Mouse (Mus musculus): Measurements from ENCODE around the gene Tspan18. TPM values are rescaled to one million over a fixed set of nuclear protein-coding genes. Genes with fewer than 3 reads are reported as not detected.

The Tspan18 gene
- polyA plus RNA-seq, 1 experiment: 163 TPM

DNA sequence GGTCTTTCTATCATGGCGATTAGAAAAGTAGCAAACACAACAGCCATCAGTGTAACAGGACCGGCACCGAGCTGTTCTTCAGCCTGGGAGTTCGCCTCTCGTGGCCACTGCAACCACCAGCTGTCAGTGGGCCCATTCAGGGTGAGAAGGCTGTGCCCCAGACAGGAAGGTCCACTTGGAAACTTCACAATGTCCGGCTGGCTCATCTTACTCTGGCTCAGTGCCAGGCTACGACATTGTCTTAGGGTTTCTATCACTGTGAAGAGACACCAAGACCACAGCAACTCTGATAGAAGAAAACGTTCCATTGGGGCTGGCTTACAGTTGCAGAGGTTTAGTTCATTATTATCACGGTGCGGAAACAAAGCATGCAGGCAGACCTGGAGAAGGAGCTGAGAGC lies 45.1 kb downstream of the Tspan18 start:
- Histone ChIP-seq H3K4me1 (ENCODE audit: control insufficient read depth, insufficient read depth, insufficient read length, low read length) (peaks cover 26% of the 10 kb centered on the region), H3K4me3 (ENCODE audit: insufficient read depth, low read depth, low read length) (no peak overlapping the region), H3K27ac (replicated peaks; ENCODE audit: low read depth, low read length) (no peak overlapping the region)

DNA sequence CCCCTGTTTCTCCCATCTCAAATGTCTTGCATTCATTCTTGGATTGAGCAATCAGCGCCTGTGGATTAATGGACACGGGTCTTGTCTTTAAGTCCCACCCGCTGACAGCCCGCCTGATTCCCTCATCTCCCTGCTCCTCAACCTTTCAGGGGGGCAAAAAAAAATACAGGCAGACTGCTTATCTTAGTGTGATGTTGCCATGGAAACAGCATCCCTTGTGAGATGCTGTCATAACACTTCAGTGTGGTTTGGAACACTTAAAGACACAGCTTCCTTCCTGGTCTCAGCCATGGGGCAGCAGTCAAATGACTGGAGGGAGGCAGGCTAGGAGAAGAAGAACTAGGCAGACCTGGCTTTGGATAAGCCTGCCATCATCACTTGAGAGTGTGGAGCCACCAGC lies 47.0 kb downstream of the Tspan18 start:
- Histone ChIP-seq H3K4me1 (ENCODE audit: control insufficient read depth, insufficient read depth, insufficient read length, low read length) (peaks cover 33% of the 10 kb centered on the region), H3K27ac (replicated peaks; ENCODE audit: low read depth, low read length) (no peak overlapping the region), H3K4me3 (ENCODE audit: insufficient read depth, low read depth, low read length) (no peak overlapping the region)

DNA sequence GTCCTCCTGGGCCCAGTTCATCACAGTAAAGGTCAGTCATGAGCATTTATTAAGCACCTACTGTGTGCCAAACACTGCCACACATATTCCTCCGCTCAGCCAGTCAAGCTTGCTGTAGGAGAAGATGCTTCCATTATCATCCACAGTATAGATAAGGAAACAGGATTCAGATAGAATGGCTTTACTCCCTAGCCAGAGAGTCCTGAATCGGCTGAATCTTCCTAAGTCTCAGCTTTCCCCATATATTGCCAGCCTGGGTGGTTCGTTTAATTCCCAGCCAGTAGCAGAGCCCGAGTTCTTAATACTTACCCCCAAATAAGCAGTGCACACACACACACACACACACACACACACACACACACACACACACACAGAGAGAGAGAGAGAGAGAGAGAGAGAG lies 47.6 kb downstream of the Tspan18 start:
- no peak overlapping the region for H3K4me3 ChIP-seq (ENCODE audit: insufficient read depth, low read depth, low read length)
- peaks cover 32% of the 10 kb centered on the region for H3K4me1 ChIP-seq (ENCODE audit: control insufficient read depth, insufficient read depth, insufficient read length, low read length)
- H3K27ac ChIP-seq (replicated peaks; ENCODE audit: low read depth, low read length): no peak overlapping the region

GRCm38 (mm10) chr2:93286321-93286720 lies 48.0 kb downstream of the Tspan18 start:
- Histone ChIP-seq H3K4me1 (ENCODE audit: control insufficient read depth, insufficient read depth, insufficient read length, low read length) (peaks cover 32% of the 10 kb centered on the region), H3K27ac (replicated peaks; ENCODE audit: low read depth, low read length) (no peak overlapping the region), H3K4me3 (ENCODE audit: insufficient read depth, low read depth, low read length) (no peak overlapping the region)

DNA sequence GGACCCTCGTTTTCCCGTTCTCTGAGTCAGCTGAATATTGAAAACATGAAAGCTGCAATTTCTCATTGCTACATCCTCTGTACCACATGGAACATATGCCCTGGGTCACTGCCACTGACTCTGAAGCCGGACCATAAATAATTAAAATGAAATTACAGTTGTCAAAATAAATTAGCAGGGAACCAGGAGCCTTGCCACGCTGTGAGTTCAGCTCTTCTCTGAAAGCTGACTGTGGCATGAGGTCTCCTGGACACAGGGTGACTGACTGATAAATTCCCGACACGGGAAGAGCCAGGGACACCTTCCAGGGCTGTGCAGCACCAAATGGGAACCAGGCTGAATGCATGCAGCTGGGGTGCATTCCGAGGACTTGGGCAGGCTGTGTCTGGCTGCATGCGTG lies 48.5 kb downstream of the Tspan18 start:
- Histone ChIP-seq H3K27ac (replicated peaks; ENCODE audit: low read depth, low read length) (no peak overlapping the region), H3K4me1 (ENCODE audit: control insufficient read depth, insufficient read depth, insufficient read length, low read length) (peaks cover 32% of the 10 kb centered on the region)

GRCm38 (mm10) chr2:93284625-93285024 lies 49.7 kb downstream of the Tspan18 start:
- Histone ChIP-seq H3K4me3 (ENCODE audit: insufficient read depth, low read depth, low read length) (no peak overlapping the region), H3K4me1 (ENCODE audit: control insufficient read depth, insufficient read depth, insufficient read length, low read length) (peaks cover 33% of the 10 kb centered on the region), H3K27ac (replicated peaks; ENCODE audit: low read depth, low read length) (no peak overlapping the region)

More for the DNA sequence above, 48.5 kb downstream of the Tspan18 start:
- H3K4me3 ChIP-seq (ENCODE audit: insufficient read depth, low read depth, low read length): no peak overlapping the region

- H3K4me3 ChIP-seq (ENCODE audit: insufficient read depth, low read depth, low read length): no peak overlapping the region
- H3K4me1 ChIP-seq (ENCODE audit: control insufficient read depth, insufficient read depth, insufficient read length, low read length): peaks cover 27% of the 10 kb centered on the region
- peak overlapping the region; percentile 58 for H3K27ac ChIP-seq (replicated peaks; ENCODE audit: low read depth, low read length)
These were observed 50.6 kb downstream of the Tspan18 start for GRCm38 (mm10) chr2:93283481-93284293.

- Histone ChIP-seq H3K4me3 (ENCODE audit: insufficient read depth, low read depth, low read length) (no peak overlapping the region), H3K4me1 (ENCODE audit: control insufficient read depth, insufficient read depth, insufficient read length, low read length) (peaks cover 31% of the 10 kb centered on the region), H3K27ac (replicated peaks; ENCODE audit: low read depth, low read length) (peak overlapping the region; percentile 58; the same call in 1 of the 2 replicates)
These were observed 51.7 kb downstream of the Tspan18 start for GRCm38 (mm10) chr2:93282636-93283035.

DNA sequence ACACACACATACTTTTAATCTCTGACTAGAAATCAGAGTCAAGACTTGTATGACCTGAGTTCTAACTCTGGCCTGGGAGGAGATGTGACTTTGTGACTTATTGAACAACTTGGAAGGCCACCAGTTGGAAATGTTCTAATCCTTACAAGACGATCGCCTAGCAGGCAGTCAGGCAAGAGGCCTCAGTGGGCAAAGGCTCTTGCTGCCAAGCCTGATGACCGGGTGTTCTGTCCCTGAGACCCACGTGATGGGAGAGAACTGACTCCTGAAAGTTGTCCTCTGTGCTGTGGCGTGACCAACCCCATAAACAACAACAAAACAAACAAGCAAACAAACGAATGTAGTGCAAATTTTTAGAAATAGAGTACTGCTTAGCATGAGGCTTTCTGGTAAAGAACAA lies 52.8 kb downstream of the Tspan18 start:
- Histone ChIP-seq H3K27ac (replicated peaks; ENCODE audit: low read depth, low read length) (peak overlapping the region; percentile 58), H3K4me1 (ENCODE audit: control insufficient read depth, insufficient read depth, insufficient read length, low read length) (peaks cover 32% of the 10 kb centered on the region), H3K4me3 (ENCODE audit: insufficient read depth, low read depth, low read length) (no peak overlapping the region)

DNA sequence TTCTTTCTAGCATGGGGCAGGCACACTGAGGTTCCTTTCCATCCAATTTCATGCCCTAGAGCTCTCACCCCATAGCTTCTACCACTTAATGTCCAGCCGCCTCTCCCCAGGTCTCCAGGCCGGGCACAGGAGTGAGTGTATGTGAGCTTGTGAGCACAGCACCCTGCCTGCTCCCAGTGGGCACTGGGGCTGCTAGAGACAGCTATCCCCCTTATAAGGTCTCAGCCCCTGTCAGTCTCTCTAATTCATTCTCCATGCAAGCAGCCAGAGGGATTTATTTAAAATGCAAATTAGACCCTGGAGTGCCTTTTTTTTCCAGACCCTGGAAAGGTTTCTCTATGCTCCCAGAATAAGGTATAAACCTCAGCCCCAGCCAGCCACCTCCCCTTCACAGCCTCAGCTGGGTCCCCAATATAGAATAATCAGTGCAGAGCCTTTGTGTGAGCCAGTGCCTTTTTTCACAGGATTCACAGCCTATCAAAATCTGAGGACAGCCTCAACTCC lies 54.1 kb downstream of the Tspan18 start:
- Histone ChIP-seq H3K4me3 (ENCODE audit: insufficient read depth, low read depth, low read length) (no peak overlapping the region), H3K27ac (replicated peaks; ENCODE audit: low read depth, low read length) (peak overlapping the region; percentile 26; the same call in 1 of the 2 replicates), H3K4me1 (ENCODE audit: control insufficient read depth, insufficient read depth, insufficient read length, low read length) (peaks cover 32% of the 10 kb centered on the region)

GRCm38 (mm10) chr2:93278181-93278975 lies 55.9 kb downstream of the Tspan18 start:
- H3K4me3 ChIP-seq (ENCODE audit: insufficient read depth, low read depth, low read length): no peak overlapping the region
- peaks cover 35% of the 10 kb centered on the region for H3K4me1 ChIP-seq (ENCODE audit: control insufficient read depth, insufficient read depth, insufficient read length, low read length)
- peak overlapping the region; percentile 35 for H3K27ac ChIP-seq (replicated peaks; ENCODE audit: low read depth, low read length)

GRCm38 (mm10) chr2:93277486-93277885 lies 56.8 kb downstream of the Tspan18 start:
- H3K27ac ChIP-seq (replicated peaks; ENCODE audit: low read depth, low read length): peak overlapping the region; percentile 35
- H3K4me3 ChIP-seq (ENCODE audit: insufficient read depth, low read depth, low read length): no peak overlapping the region
- peaks cover 26% of the 10 kb centered on the region for H3K4me1 ChIP-seq (ENCODE audit: control insufficient read depth, insufficient read depth, insufficient read length, low read length)

GRCm38 (mm10) chr2:93276026-93276425 lies 58.3 kb downstream of the Tspan18 start:
- no peak overlapping the region for H3K27ac ChIP-seq (replicated peaks; ENCODE audit: low read depth, low read length)
- no peak overlapping the region for H3K4me3 ChIP-seq (ENCODE audit: insufficient read depth, low read depth, low read length)
- H3K4me1 ChIP-seq (ENCODE audit: control insufficient read depth, insufficient read depth, insufficient read length, low read length): peaks cover 25% of the 10 kb centered on the region

GRCm38 (mm10) chr2:93273916-93274315 lies 60.4 kb downstream of the Tspan18 start:
- H3K4me3 ChIP-seq (ENCODE audit: insufficient read depth, low read depth, low read length): no peak overlapping the region
- H3K27ac ChIP-seq (replicated peaks; ENCODE audit: low read depth, low read length): no peak overlapping the region
- peaks cover 38% of the 10 kb centered on the region for H3K4me1 ChIP-seq (ENCODE audit: control insufficient read depth, insufficient read depth, insufficient read length, low read length)

DNA sequence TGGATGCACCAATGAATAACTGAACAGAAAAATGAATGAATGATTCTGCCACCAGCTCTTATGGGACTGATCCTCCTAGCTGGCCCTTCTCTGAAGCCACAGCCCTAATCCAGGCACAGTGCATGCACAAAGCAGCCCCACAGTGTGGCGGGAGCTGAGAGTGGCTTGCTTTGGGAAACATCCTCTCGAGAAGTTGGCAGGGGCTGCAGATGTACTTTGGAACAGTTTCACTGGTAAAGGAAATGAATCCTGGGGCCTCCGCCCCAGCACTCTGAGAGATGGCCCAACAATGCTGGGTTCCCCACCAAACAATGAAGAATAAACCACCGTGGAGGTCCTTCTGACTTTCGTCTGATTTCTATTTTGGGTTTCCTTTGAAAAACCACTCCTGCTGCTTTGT lies 64.2 kb downstream of the Tspan18 start:
- peaks cover 52% of the 10 kb centered on the region for H3K4me1 ChIP-seq (ENCODE audit: control insufficient read depth, insufficient read depth, insufficient read length, low read length)
- peak overlapping the region; percentile 32; the same call in 1 of the 2 replicates for H3K27ac ChIP-seq (replicated peaks; ENCODE audit: low read depth, low read length)

More for the DNA sequence above, 64.2 kb downstream of the Tspan18 start:
- H3K4me3 ChIP-seq (ENCODE audit: insufficient read depth, low read depth, low read length): no peak overlapping the region
